Mouse (Mus musculus): ENCODE data around the gene Exog.

DNA sequence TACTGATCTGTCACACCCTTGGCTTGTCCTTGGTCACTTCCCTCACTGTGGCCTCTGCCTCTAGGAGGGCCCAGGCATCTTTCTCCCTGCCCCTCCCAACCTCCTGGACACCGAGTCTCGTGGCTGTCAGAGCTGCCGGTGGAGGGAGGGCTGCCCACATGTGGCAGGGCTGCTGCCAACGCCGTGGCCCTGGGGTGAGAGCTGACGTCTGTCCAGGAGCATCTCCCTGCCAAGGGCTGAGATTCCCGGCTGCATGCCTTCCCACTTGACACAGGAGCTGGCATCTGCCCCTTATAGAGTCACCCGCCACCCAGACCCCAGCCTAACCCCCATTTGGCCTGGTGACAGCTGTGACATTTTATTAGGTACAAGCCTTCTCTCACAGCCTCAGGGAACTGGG, 34.6 kb downstream of the Exog start:
- TF ChIP-seq CTCF (IDR thresholded peaks at IDR 0.05): no peak
- TF ChIP-seq EP300 (IDR thresholded peaks at IDR 0.05): no peak
